Mouse (Mus musculus) monocyte, adult 2 months (primary cell): Measurements from ENCODE around the gene Dis3l2.

Experiments
- DNase-seq, 2 experiments: peaks; one replicate each; pipeline ENCODE4 v3.0.0; 2022; ENCODE audit warnings: low spot score in 2 of 2, low read depth in 1 of 2

Gene Dis3l2

GRCm38 (mm10) chr1:86719391-86719790 is 15.8 kb downstream of the Dis3l2 start:
- DNase-seq: no peak

GRCm38 (mm10) chr1:86733160-86733821 is 29.7 kb downstream of the Dis3l2 start:
- DNase-seq: no peak

- DNase-seq: no peak
Observed at GRCm38 (mm10) chr1:86736414-86736813, 32.8 kb downstream of the Dis3l2 start.

GRCm38 (mm10) chr1:86742896-86743295 is 39.3 kb downstream of the Dis3l2 start:
- DNase-seq: no peak

- DNase-seq: no peak
Observed at GRCm38 (mm10) chr1:86747034-86747433, 43.4 kb downstream of the Dis3l2 start.

GRCm38 (mm10) chr1:86750094-86750493 is 46.5 kb downstream of the Dis3l2 start:
- DNase-seq: no peak

GRCm38 (mm10) chr1:86753416-86753815 is 49.8 kb downstream of the Dis3l2 start:
- DNase-seq: no peak

GRCm38 (mm10) chr1:86754335-86754734 is 50.7 kb downstream of the Dis3l2 start:
- no peak for DNase-seq

- DNase-seq: no peak
Observed at GRCm38 (mm10) chr1:86758091-86758490, 54.5 kb downstream of the Dis3l2 start.

GRCm38 (mm10) chr1:86762161-86762560 is 58.6 kb downstream of the Dis3l2 start:
- DNase-seq: no peak

GRCm38 (mm10) chr1:86801241-86801640 is 97.6 kb downstream of the Dis3l2 start:
- no peak for DNase-seq

- DNase-seq: no peak
Observed at GRCm38 (mm10) chr1:86811756-86812155, 108.1 kb downstream of the Dis3l2 start.

- DNase-seq: no peak
Observed at GRCm38 (mm10) chr1:86822266-86822665, 118.7 kb downstream of the Dis3l2 start.

GRCm38 (mm10) chr1:86834351-86834987 is 130.9 kb downstream of the Dis3l2 start:
- DNase-seq: no peak

- no peak for DNase-seq
Observed at GRCm38 (mm10) chr1:86834988-86835387, 131.4 kb downstream of the Dis3l2 start.

- no peak for DNase-seq
Observed at GRCm38 (mm10) chr1:86850754-86851153, 147.1 kb downstream of the Dis3l2 start.

- no peak for DNase-seq
Observed at GRCm38 (mm10) chr1:86858876-86859275, 155.3 kb downstream of the Dis3l2 start.

- no peak for DNase-seq
Observed at GRCm38 (mm10) chr1:86859371-86859770, 155.8 kb downstream of the Dis3l2 start.

GRCm38 (mm10) chr1:86873745-86874144 is 170.1 kb downstream of the Dis3l2 start:
- no peak for DNase-seq

- DNase-seq: no peak
Observed at GRCm38 (mm10) chr1:86878743-86879142, 175.1 kb downstream of the Dis3l2 start.

- DNase-seq: no peak
Observed at GRCm38 (mm10) chr1:86879547-86879946, 175.9 kb downstream of the Dis3l2 start.

GRCm38 (mm10) chr1:86887060-86887459 is 183.5 kb downstream of the Dis3l2 start:
- DNase-seq: no peak

GRCm38 (mm10) chr1:86912481-86912880 is 208.9 kb downstream of the Dis3l2 start:
- DNase-seq: no peak
